Comparison of ENCODE assay signal across 8 mouse cellular contexts in the genomic region with DNA sequence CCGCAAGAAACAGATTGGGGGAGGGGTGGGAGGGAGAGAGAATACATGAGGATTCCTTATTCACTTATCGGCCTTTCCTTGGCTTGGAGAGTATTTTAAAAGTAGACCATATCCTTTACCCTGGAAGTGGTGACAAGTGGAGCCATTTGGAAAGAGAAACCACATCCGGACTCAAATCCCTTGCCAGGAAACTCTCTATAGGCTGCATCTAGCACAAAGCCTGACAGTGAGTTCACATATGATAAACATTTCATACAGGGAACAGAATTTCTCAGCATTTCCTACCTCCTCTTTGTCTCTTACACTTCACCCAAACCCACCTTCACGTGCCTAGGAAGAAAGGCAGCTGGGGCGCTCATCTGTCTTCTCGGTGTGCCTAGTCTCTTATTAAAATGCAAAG. TPM values are rescaled to one million over a fixed set of nuclear protein-coding genes. Genes with fewer than 3 reads are reported as not detected.
DNase-seq lines count a peak whose midpoint lies in the region; ATAC-seq lines count a peak whose summit lies in the region.

No protein-coding gene starts in this region.

- peak overlapping the region; percentile 73 for H3K4me3 ChIP-seq in heart, embryonic 11.5 days (ENCODE audit: low read depth, low read length)
- H3K4me3 ChIP-seq in forebrain, embryonic 15.5 days: peak overlapping the region; percentile 84
- peak overlapping the region; percentile 74 for H3K4me3 ChIP-seq in liver, embryonic 15.5 days (replicated peaks)

- no peak for ATAC-seq in heart, embryonic 11.5 days (replicated peaks; ENCODE audit: insufficient number of reproducible peaks, low FRiP score, low TSS enrichment)
- no peak for ATAC-seq in forebrain, embryonic 15.5 days (replicated peaks)
- no peak for ATAC-seq in liver, embryonic 15.5 days (ENCODE audit: insufficient read depth)

- intact Hi-C loops in heart, postnatal 36 days (cut with DNase I): loop anchor here (5.0 kb wide), 1 partner anchor 105 kb away; the partner anchor contains the start of gene Srp68

- no peak for DNase-seq in heart, postnatal 36 days
- DNase-seq in Muller cell, postnatal 12 days (ENCODE audit: inconsistent ontology term): peak; percentile 50
- DNase-seq in B cell, adult 2 months: no peak
- no peak for DNase-seq in thymus, postnatal 25 days
- no peak for DNase-seq in adrenal gland, adult (ENCODE audit: inconsistent age in 2 of 2, low spot score in 1 of 2)

- H3K4me1 ChIP-seq in heart, embryonic 11.5 days (ENCODE audit: control insufficient read depth, insufficient read depth, low read length): 0 out of 2 replicates have a peak, but pooled peaks cover 5% of the 10 kb centered on the region
- peaks cover 33% of the 10 kb centered on the region for H3K4me1 ChIP-seq in forebrain, embryonic 15.5 days
- peaks cover 26% of the 10 kb centered on the region for H3K4me1 ChIP-seq in liver, embryonic 15.5 days (replicated peaks)

- H3K27ac ChIP-seq in heart, embryonic 11.5 days (ENCODE audit: low read depth, low read length): peak overlapping the region; percentile 95
- H3K27ac ChIP-seq in forebrain, embryonic 15.5 days (replicated peaks): peak overlapping the region; percentile 92
- peak overlapping the region; percentile 71 for H3K27ac ChIP-seq in liver, embryonic 15.5 days (replicated peaks)

- H3K9ac ChIP-seq in heart, embryonic 11.5 days (ENCODE audit: low read depth, low read length): peak overlapping the region; percentile 90
- H3K9ac ChIP-seq in forebrain, embryonic 15.5 days (replicated peaks): peak overlapping the region; percentile 88
- H3K9ac ChIP-seq in liver, embryonic 15.5 days: peak overlapping the region; percentile 79

- peak overlapping the region; percentile 84 for H3K4me2 ChIP-seq in heart, embryonic 11.5 days
- H3K4me2 ChIP-seq in forebrain, embryonic 15.5 days (replicated peaks): peak overlapping the region; percentile 67
- H3K4me2 ChIP-seq in liver, embryonic 15.5 days: peak overlapping the region; percentile 83

- H3K9me3 ChIP-seq in heart, embryonic 11.5 days (replicated peaks; ENCODE audit: control insufficient read depth, low read length): no peaks in the 10 kb centered on the region
- no peaks in the 10 kb centered on the region for H3K9me3 ChIP-seq in forebrain, embryonic 15.5 days
- H3K9me3 ChIP-seq in liver, embryonic 15.5 days (replicated peaks): no peaks in the 10 kb centered on the region

- WGBS in heart, embryonic 11.5 days (ENCODE audit: insufficient replicate concordance): 6% methylated on average over 6 of the region's 6 CpGs
- 6% methylated on average over 6 of the region's 6 CpGs for WGBS in forebrain, embryonic 15.5 days
- WGBS in liver, embryonic 15.5 days (ENCODE audit: insufficient replicate concordance): 14% methylated on average over 6 of the region's 6 CpGs

- H3K27me3 ChIP-seq in heart, embryonic 11.5 days (ENCODE audit: control insufficient read depth, insufficient read depth, low read length): no peaks in the 10 kb centered on the region
- no peaks in the 10 kb centered on the region for H3K27me3 ChIP-seq in forebrain, embryonic 15.5 days
- H3K27me3 ChIP-seq in liver, embryonic 15.5 days: no peaks in the 10 kb centered on the region

- peaks cover 4% of the 10 kb centered on the region for H3K36me3 ChIP-seq in heart, embryonic 11.5 days (ENCODE audit: control insufficient read depth, insufficient read depth, low read length)
- H3K36me3 ChIP-seq in forebrain, embryonic 15.5 days: peaks cover 13% of the 10 kb centered on the region
- 0 out of 2 replicates have a peak, but pooled peaks cover 3% of the 10 kb centered on the region for H3K36me3 ChIP-seq in liver, embryonic 15.5 days (replicated peaks)

RNA-seq across cellular contexts. Expression of gene Fbf1, which starts 0.7 kb away (rescaled TPM):
- polyA plus RNA-seq in heart, embryonic 11.5 days (2014; fragmentation: Nextera tagmentation; extraction: Ambion mirVana): 20.3 and 20.6 TPM in 2 replicates
- 10 to 100 TPM; 13.2 to 16.2 TPM for total RNA-seq in heart, postnatal 36 days (2021)
- 71.4 and 73.5 TPM in 2 replicates for polyA plus RNA-seq in forebrain, embryonic 15.5 days (2015; fragmentation: Nextera tagmentation; extraction: Ambion mirVana)
- 6.1 and 7.5 TPM in 2 replicates for polyA plus RNA-seq in liver, embryonic 15.5 days (2015; fragmentation: Nextera tagmentation; extraction: Ambion mirVana)

RNA-seq across cellular contexts. Expression of gene Mrpl38, which starts 28.6 kb away (rescaled TPM):
- polyA plus RNA-seq in heart, embryonic 11.5 days (2014; fragmentation: Nextera tagmentation; extraction: Ambion mirVana): 109 and 116 TPM in 2 replicates
- 10 to 100 TPM; 62.9 to 63.4 TPM for total RNA-seq in heart, postnatal 36 days (2021)
- polyA plus RNA-seq in forebrain, embryonic 15.5 days (2015; fragmentation: Nextera tagmentation; extraction: Ambion mirVana): 77.7 and 78.5 TPM in 2 replicates
- polyA plus RNA-seq in liver, embryonic 15.5 days (2015; fragmentation: Nextera tagmentation; extraction: Ambion mirVana): 48.8 and 51.1 TPM in 2 replicates

RNA-seq across cellular contexts. Expression of gene Ten1, which starts 31.4 kb away (rescaled TPM):
- 74.0 and 76.4 TPM in 2 replicates for polyA plus RNA-seq in heart, embryonic 11.5 days (2014; fragmentation: Nextera tagmentation; extraction: Ambion mirVana)
- total RNA-seq in heart, postnatal 36 days (2021): 10 to 100 TPM; 10.5 to 20.1 TPM
- polyA plus RNA-seq in forebrain, embryonic 15.5 days (2015; fragmentation: Nextera tagmentation; extraction: Ambion mirVana): 81.5 and 91.7 TPM in 2 replicates
- polyA plus RNA-seq in liver, embryonic 15.5 days (2015; fragmentation: Nextera tagmentation; extraction: Ambion mirVana): 27.5 and 33.1 TPM in 2 replicates

RNA-seq across cellular contexts. Expression of gene Acox1, which starts 31.6 kb away (rescaled TPM):
- 29.3 and 32.3 TPM in 2 replicates for polyA plus RNA-seq in heart, embryonic 11.5 days (2014; fragmentation: Nextera tagmentation; extraction: Ambion mirVana)
- total RNA-seq in heart, postnatal 36 days (2021): 100 to 1,000 TPM; 160 to 173 TPM
- polyA plus RNA-seq in forebrain, embryonic 15.5 days (2015; fragmentation: Nextera tagmentation; extraction: Ambion mirVana): 51.3 and 54.5 TPM in 2 replicates
- polyA plus RNA-seq in liver, embryonic 15.5 days (2015; fragmentation: Nextera tagmentation; extraction: Ambion mirVana): 32.5 and 41.8 TPM in 2 replicates

RNA-seq across cellular contexts. Expression of gene Trim65, which starts 36.3 kb away (rescaled TPM):
- polyA plus RNA-seq in heart, embryonic 11.5 days (2014; fragmentation: Nextera tagmentation; extraction: Ambion mirVana): 3.9 and 4.5 TPM in 2 replicates
- 1 to 10 TPM; 7.4 to 7.6 TPM for total RNA-seq in heart, postnatal 36 days (2021)
- polyA plus RNA-seq in forebrain, embryonic 15.5 days (2015; fragmentation: Nextera tagmentation; extraction: Ambion mirVana): 1.6 and 1.9 TPM in 2 replicates
- polyA plus RNA-seq in liver, embryonic 15.5 days (2015; fragmentation: Nextera tagmentation; extraction: Ambion mirVana): 1.2 and 1.5 TPM in 2 replicates
